Mouse (Mus musculus) urinary bladder, adult 18-20 months (tissue): ENCODE data around the gene Gm20908.
"Not testable (repeated sequence)": the region's sequence is repeated elsewhere in the genome, so short reads cannot be mapped to it uniquely, and the experiment has no call there.

Experiments used
- DNase-seq, 2 experiments: peaks; one replicate each; pipeline ENCODE4 v3.0.0; 2022; ENCODE audit warnings: low spot score in 2 of 2, mixed read lengths in 2 of 2

The Gm20908 gene

GRCm38 (mm10) chrY:64472966-64473365 is at the start of gene Gm20908:
Gene Gm20908 (plus strand): TSS chrY:64473266.
- DNase-seq: not testable (repeated sequence)
